Mouse (Mus musculus) limb, embryonic 13.5 days (tissue): ENCODE data around the gene Peli1. TPM values are rescaled to one million over a fixed set of nuclear protein-coding genes. Genes with fewer than 3 reads are reported as not detected.
"Not testable (repeated sequence)": the region's sequence is repeated elsewhere in the genome, so short reads cannot be mapped to it uniquely, and the experiment has no call there.

Source experiments
- ATAC-seq: fragments of 200-750 bp; cut with Nextera tagmentation; 2 replicates; pipeline ENCODE4 v1.8.0; 2017; ENCODE audit warnings: low read depth, moderate number of reproducible peaks, moderate TSS enrichment; ENCODE audit not compliant: low FRiP score
- H3K27ac ChIP-seq: fragments of 300-500 bp; sonication (generic); 2 replicates; pipeline ENCODE4 v1.5.1; 2015; ENCODE audit warnings: inconsistent platforms, mild to moderate bottlenecking, moderate library complexity
- H3K27me3 ChIP-seq: fragments of 300-500 bp; sonication (generic); 2 replicates; pipeline ENCODE4 v1.6.1; 2015; ENCODE audit warnings: mild to moderate bottlenecking, inconsistent platforms
- H3K36me3 ChIP-seq: fragments of 300-500 bp; sonication (generic); 2 replicates; pipeline ENCODE4 v1.6.1; 2015; ENCODE audit warnings: inconsistent platforms, mild to moderate bottlenecking, moderate library complexity
- H3K4me1 ChIP-seq: fragments of 300-500 bp; sonication (generic); 2 replicates; pipeline ENCODE4 v1.6.1; 2015; ENCODE audit warnings: inconsistent platforms
- H3K4me2 ChIP-seq: fragments of 300-500 bp; sonication (generic); replicated peaks from 2 replicates; pipeline ENCODE4 v1.6.1; 2015; ENCODE audit warnings: inconsistent platforms, mild to moderate bottlenecking, moderate library complexity
- H3K4me3 ChIP-seq: fragments of 300-500 bp; sonication (generic); 2 replicates; pipeline ENCODE4 v1.5.1; 2015; ENCODE audit warnings: moderate library complexity, mild to moderate bottlenecking, inconsistent platforms
- H3K9ac ChIP-seq: fragments of 300-500 bp; sonication (generic); 2 replicates; pipeline ENCODE4 v1.6.1; 2015; ENCODE audit warnings: mild to moderate bottlenecking, inconsistent platforms
- H3K9me3 ChIP-seq: fragments of 300-500 bp; sonication (generic); 2 replicates; pipeline ENCODE4 v1.6.1; 2016; ENCODE audit warnings: inconsistent platforms
- WGBS: fragments of 180-500 bp; shearing (Covaris S2); methylation state at CpG from one replicate; pipeline ENCODE4 v1.1.7; 2015; 5-methylcytosine and 5-hydroxymethylcytosine counted together
- polyA plus RNA-seq: library from polyadenylated mRNA; unstranded; fragments of >200 nt; fragmentation: Nextera tagmentation; extraction: Ambion mirVana; gene quantifications from 2 replicates; pipeline ENCODE4 v1.2.1, GENCODE M21; 2015

The Peli1 gene
- polyA plus RNA-seq, 1 experiment from 2014 or later, result 44.5 TPM

DNA sequence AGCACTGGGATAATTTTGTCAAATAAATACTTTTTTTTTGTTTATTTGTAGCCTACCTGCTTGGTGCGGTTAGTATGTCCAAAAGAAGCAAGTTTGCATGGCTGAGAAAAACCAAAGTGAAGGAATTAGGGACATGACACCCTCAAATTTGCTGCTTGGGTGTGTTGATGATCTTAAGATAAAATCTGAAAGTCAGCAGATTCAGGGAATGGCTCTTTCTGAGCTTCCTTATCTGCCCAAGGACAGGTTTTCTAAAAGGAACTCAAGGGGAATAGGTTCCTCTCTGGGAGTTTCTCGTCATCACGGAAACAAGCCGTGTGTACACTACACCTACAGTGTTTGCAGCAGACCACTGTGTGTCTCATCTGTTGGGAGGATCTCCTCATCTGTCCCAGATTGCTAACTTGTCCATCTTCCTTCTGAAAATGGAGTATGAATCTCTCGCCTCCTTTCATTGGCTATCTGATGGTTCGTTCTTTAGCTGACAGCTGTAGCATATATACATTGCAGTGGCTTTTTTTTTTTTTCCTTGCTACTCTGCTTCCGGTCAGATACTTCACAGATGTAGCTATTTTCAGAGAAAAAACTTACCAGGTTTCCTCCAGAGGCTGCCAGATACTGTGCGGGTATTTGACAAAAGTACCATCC lies 88.0 kb downstream of the Peli1 start:
- ATAC-seq, result no peak
- Histone ChIP-seq H3K9me3 (no peaks in the 10 kb centered on the region), H3K4me3 (no peak overlapping the region), H3K4me2 (no peak overlapping the region), H3K9ac (no peak overlapping the region), H3K36me3 (no peaks in the 10 kb centered on the region), H3K27ac (no peak overlapping the region), H3K27me3 (no peaks in the 10 kb centered on the region), H3K4me1 (0 out of 2 replicates have a peak, but pooled peaks cover 4% of the 10 kb centered on the region)
- WGBS, result 87% methylated on average over 8 of the region's 8 CpGs

DNA sequence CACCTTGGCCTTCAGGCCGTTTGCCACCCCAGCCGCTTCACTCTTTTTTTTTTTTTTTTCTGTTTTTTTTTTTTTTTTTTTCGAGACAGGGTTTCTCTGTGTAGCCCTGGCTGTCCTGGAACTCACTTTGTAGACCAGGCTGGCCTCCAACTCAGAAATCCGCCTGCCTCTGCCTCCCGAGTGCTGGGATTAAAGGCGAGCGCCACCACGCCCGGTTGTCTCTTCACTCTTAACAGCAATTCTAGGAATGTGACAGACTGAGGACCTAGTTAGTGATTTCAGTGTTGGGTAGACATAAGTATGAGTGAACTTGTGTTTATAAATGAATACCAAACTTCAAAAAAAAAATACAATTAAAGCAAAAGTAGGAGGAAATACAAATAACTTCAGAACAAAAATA lies 88.8 kb downstream of the Peli1 start:
- not testable (repeated sequence) for H3K4me3 ChIP-seq, H3K9ac ChIP-seq, H3K36me3 ChIP-seq, H3K4me2 ChIP-seq, H3K4me1 ChIP-seq, ATAC-seq, H3K9me3 ChIP-seq, H3K27ac ChIP-seq, H3K27me3 ChIP-seq
- 92% methylated on average over 8 of the region's 9 CpGs for WGBS

DNA sequence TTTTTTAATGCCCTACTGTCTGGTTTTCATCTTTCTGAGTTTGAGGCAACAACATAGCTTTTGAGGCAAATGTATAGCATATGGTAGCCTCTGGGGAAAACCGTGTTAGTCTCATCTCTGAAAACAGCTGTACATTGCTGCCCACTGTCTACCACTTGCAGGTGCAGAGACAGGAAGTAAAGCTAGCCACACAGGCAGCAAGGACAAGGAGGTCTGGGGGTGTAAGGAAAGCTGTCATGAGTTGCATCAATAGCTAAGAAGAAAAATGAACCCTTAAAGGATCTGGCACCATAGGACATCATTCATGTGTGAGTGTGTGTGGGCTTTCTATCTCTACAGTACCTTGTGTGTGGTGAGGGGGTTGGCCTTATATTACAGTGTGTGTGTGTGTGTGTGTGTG lies 89.6 kb downstream of the Peli1 start:
- H3K36me3 ChIP-seq, result no peaks in the 10 kb centered on the region
- no peaks in the 10 kb centered on the region for H3K9me3 ChIP-seq
- H3K9ac ChIP-seq, result no peak overlapping the region
- no peak for ATAC-seq
- H3K27ac ChIP-seq, result no peak overlapping the region
- H3K27me3 ChIP-seq, result no peaks in the 10 kb centered on the region
- no peak overlapping the region for H3K4me2 ChIP-seq
- WGBS, result 48% methylated on average over 1 of the region's 1 CpGs
- H3K4me3 ChIP-seq, result no peak overlapping the region
- H3K4me1 ChIP-seq, result no peaks in the 10 kb centered on the region

DNA sequence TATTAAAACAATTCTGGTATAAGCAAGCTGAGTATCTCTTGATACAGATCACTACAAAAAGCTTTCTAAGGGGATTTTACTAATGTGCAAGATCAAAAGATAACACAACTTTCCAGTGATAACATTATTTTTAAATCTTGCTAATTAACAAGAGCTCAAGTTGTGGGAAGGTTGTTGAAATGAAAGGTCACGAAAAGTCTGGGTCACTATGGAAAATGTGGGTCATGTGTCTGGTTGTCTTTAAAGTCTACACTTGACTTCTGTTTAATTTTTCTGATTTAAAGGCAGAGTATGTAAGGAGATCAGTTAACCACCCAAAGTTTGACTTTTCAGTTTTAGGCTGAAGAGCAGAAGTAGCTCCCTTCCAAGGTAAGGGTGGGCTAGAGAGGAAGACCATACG lies 90.5 kb downstream of the Peli1 start:
- ATAC-seq, result no peak
- no peaks in the 10 kb centered on the region for H3K9me3 ChIP-seq
- no peak overlapping the region for H3K4me3 ChIP-seq
- no peak overlapping the region for H3K4me2 ChIP-seq
- H3K4me1 ChIP-seq, result no peaks in the 10 kb centered on the region
- no peaks in the 10 kb centered on the region for H3K36me3 ChIP-seq
- no peak overlapping the region for H3K27ac ChIP-seq
- H3K27me3 ChIP-seq, result no peaks in the 10 kb centered on the region
- WGBS, result 90% methylated on average over 2 of the region's 2 CpGs
- H3K9ac ChIP-seq, result no peak overlapping the region

DNA sequence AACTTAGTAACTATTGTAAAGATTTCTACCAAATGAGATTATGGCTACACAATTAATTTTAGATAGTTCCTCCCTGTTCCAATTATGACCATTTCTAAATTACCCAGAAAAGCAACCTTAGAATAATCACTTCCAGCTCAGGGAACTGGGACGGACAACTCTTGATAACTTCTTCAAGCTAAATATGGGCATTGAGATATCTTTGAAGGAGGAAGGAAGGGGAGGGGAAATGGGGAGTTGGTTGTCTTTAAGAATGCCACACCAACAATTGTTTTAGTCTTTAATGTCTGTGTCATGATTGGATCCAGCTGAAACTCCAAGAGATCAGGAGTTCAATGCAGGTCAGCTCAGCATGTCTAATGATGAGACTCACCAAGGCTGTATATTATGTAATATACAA lies 91.6 kb downstream of the Peli1 start:
- no peaks in the 10 kb centered on the region for H3K4me1 ChIP-seq
- no peak for ATAC-seq
- WGBS, result 48% methylated on average over 1 of the region's 1 CpGs

DNA sequence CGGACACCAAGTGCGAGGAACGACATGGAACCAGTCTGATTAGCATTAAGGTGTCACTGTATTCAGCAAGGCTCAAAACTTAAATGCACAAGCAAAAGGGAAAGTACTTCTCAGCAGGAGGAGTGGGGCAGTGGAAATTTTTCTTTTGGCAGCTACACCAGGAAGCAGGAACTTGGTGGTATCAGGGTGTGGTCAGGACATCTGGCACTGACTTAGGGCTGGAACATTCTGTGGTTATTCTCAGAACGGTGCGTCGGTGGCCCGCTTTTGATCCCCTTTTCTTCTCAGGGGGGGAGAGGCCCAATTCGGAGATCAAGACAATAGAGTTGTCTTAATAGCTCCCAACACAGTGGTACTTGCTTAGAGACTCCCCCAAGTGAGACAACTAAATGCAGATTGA lies 100.7 kb downstream of the Peli1 start:
- not testable (repeated sequence) for H3K4me1 ChIP-seq, H3K9me3 ChIP-seq, H3K4me3 ChIP-seq, H3K9ac ChIP-seq, H3K36me3 ChIP-seq, H3K27me3 ChIP-seq, ATAC-seq, H3K4me2 ChIP-seq, H3K27ac ChIP-seq
- 84% methylated on average over 8 of the region's 8 CpGs for WGBS

More for the DNA sequence above, 91.6 kb downstream of the Peli1 start:
- Histone ChIP-seq H3K27me3 (no peaks in the 10 kb centered on the region), H3K9me3 (no peaks in the 10 kb centered on the region), H3K4me3 (no peak overlapping the region), H3K4me2 (no peak overlapping the region), H3K9ac (no peak overlapping the region), H3K36me3 (no peaks in the 10 kb centered on the region), H3K27ac (no peak overlapping the region)

DNA sequence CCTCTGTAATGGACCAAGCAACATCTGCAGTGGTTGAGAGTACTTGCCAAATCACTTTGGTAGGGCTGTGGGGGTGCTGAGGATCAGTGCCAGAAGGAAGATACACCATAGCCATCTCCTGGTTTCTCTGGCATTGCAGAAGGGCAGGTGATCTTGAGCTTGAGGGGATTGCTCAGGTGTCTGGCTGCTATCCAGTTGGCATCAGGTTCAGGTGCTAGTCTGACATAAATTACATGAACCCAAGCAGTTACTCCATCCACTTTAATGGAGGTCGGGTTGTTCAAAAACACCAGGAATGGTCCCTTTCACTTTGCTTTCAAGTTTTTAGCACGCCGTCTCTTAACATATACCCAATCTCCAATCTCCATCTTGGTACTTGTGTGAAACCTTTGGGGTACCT lies 103.8 kb downstream of the Peli1 start:
- WGBS, result 98% methylated on average over 3 of the region's 3 CpGs
- H3K27me3 ChIP-seq, result no peaks in the 10 kb centered on the region
- no peak overlapping the region for H3K4me2 ChIP-seq
- no peak overlapping the region for H3K27ac ChIP-seq
- H3K9me3 ChIP-seq, result no peaks in the 10 kb centered on the region
- H3K36me3 ChIP-seq, result no peaks in the 10 kb centered on the region
- H3K9ac ChIP-seq, result no peak overlapping the region
- ATAC-seq, result no peak
- no peak overlapping the region for H3K4me3 ChIP-seq
- no peaks in the 10 kb centered on the region for H3K4me1 ChIP-seq

Other genes with a start within 250 kb of the Peli1 start
- gene Vps54, start 148.0 kb downstream of the Peli1 start, polyA plus RNA-seq, result 13.1 and 14.0 TPM in 2 replicates